Mouse (Mus musculus): Measurements from ENCODE around the gene Ckm.
A peak's percentile ranks its signal among the peaks of the same experiment; 100 is the strongest.

The Ckm gene

DNA sequence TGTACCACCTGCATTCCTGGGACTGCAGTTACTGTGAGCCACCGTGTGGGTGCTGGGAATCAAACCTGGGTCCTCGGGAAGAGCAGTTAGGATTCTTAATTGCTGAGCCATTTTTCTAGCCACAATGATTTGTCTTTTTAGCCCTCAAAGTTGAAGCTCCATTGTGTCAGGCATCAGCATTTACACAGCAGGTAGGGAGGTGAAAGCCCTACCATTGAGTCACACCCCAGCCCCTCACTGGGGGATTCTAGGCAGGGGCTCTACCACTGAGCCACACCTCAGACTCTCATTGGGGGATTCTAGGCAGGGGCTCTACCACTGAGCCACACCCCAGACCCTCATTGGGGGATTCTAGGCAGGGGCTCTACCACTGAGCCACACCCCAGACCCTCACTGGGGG lies 31.7 kb downstream of the Ckm start:
- DNase-seq: no peak

DNA sequence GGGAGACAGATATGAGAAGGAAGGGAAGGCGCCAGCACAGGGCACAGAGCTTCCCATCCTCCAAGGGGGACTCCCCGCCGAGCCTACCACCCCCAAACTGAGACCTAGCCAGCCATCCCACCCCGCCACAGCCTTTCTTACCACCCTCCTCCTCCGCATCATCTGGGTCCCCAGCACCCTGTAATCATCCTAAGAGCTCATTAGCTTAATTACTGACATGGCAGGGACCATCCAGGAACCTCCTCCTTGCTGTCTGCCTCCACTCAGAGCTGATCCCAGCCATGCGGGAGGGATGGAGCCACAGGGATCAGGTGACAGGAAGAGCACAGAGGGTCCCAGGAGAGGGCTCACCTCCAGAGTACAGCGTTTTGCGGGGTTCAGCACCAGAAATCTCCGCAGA lies 32.5 kb downstream of the Ckm start:
- no peak for DNase-seq

DNA sequence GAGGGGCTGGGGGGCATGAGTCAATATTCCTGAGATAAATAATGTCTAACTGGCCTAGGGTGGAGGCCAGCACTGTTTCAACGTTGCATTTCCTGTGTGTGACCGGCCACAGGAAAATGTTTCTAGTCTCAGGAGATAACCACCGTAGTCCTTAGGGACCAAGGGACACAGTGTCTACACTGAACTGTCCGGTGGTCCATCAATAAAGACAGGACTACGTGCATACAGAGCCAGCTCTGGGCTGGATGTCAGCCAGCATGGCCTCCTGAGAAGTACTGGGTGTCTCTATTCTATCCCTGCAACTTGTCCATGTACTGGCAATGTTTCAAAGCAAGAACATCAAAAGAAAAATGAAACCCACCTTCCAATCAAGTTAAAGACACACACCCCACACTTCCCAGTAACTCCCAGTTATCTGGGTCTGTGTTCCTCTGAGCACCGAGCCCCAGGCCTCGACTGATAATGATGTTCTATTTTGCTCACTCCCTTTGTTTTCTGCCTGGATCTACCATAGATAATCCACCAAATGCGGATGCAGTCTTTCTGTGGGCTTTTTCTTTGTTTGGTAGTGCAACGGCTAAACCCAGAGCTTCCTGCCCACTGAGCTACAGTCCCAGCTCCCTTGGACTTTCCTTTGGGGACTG lies 37.0 kb downstream of the Ckm start:
- no peak for DNase-seq

DNA sequence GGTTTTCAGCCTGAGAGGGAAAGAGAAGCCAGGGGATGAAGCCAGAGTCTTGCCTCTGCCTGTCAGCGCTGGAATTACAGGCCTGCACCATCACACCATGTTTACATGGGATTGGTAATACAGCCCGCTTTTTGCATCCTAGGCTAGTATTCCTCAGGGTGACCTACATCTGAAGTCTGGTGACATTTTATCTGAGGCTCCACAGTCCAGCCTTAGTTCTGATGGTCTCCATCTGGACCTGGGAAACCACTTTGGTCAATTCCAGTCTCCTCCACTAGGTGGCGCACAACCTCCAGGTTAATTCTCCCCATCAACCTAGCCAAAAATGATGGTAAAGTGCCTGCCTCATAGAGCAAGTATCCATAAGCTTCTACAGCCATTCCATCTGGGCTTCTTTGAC lies 38.8 kb downstream of the Ckm start:
- peak; percentile 93 to 96 for DNase-seq

DNA sequence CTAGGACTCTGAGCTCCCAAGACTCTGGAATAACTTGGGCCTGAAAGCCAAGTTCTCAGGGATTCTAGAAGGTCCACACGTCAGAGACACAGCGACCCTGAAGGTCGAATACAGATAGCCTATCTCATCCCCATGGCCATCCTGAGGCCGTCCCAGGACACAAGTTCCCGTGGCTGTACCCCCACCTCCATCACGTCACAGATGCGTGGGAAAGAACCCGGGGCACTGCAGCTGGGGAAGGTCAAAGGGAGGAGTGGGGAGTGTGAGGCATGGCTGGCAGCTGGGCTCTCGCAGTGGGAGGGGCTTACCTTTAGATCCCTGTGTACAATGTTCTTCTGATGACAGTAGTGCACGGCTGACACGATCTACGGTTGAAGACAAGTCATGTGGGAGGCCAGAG lies 40.2 kb downstream of the Ckm start:
- no peak for DNase-seq

DNA sequence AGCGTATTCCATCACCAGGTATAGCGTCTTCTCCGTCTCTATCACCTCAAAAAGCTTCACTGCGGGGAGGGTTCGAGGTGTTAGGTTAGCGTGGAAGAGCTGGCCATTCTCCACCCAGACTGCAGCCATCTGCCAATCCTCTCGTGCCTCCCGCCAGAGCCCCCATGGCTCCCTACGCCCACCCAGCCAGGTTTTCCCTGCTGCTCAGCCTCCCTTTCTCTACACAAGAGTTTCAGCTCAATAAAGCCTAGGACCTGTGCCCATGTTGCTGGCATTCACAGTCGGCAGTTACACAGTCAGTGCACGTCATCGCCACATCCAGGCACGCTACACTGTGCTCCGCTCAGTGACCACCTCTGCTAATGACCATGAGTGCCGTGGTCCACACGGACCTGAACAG lies 43.1 kb downstream of the Ckm start:
- DNase-seq: peak; percentile 75 to 83

DNA sequence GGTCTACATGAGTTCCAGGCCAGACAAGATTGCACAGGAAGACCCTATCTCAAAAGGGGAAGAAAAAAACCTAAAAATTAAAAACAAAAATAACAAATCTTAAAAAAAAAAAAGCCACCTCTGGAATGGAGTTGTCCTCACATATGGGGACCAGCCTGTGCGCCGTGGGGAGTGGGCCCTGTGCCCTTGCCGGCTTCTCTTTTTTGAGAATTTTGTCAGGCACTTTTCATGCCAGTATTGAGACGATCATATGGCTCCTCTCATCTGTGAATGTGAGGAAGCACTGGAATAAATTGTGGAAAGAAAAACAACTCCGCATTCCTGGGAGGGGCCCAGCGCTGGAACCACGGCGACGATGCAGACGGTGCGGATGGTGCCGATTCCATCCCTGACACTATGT lies 44.6 kb downstream of the Ckm start:
- peak in 1 of 2 experiments; percentile 43 for DNase-seq

DNA sequence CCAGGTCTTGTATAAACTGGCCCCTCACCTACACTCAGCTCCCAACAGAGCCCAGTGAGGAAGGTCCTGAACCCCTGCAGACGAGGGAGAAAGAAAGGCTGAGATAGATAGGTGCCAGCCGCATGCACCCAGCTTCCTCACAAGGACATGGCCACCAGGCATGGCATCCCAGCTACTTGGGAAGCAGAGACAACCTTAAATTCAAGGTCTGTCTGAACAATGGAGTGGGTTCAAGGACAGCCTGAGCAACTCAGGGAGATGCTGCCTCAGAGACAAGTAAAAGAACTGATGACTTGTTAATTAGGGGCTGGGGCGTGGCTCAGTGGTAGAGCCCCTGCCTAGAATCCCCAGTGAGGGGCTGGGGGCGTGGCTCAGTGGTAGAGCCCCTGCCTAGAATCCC lies 50.6 kb downstream of the Ckm start:
- no peak for DNase-seq

DNA sequence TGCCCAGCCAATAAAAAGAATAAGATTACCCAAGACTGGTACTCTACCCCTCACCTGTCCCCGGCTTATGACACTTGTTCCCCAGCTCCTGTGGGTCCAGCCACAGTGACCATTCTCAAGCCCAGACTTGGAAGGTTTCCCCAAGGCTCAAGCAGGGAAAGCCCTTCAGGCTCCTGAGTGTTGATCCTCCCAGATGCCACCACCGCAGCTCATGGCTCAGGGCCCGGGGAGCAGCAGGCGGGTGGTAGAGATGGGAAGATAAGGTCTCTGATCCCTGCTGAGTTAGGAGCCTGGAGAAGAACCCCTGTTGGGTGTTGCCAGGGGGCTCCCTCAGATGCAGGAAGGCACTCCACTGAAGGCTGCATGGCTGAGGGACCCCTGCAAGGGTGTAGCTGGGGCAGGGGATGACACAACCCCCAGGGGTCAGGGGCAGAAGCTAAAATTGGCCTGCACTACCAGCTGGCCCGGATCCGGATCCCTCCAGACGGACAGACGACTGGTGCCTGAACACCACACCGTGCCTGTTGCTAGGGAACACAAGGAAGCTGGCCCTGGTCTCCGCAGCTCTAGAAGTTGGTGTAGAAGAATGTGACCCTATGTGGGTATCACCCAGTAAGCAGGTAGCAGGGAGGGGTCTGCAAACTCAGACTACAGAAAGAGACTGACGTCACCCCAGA lies 51.4 kb downstream of the Ckm start:
- DNase-seq: peak; percentile 34 to 45

DNA sequence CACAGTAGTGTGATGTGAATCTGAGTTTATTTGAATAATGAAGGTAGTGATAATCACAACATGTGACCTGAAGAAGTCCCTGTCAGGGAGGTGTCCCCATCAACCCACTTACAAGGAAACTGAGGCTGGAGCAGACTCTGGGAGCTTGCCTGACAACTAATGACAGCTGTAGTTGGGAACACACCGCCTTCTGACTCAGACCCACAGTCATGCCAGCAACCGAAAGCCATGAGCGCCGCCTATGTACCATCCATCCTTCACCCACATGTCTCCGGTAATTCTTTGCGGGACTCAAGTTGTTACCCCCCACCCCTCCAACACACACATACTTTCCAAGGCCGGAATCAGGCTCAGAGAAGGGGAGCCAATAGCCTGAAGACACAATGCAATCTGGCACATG lies 52.1 kb downstream of the Ckm start:
- no peak for DNase-seq

DNA sequence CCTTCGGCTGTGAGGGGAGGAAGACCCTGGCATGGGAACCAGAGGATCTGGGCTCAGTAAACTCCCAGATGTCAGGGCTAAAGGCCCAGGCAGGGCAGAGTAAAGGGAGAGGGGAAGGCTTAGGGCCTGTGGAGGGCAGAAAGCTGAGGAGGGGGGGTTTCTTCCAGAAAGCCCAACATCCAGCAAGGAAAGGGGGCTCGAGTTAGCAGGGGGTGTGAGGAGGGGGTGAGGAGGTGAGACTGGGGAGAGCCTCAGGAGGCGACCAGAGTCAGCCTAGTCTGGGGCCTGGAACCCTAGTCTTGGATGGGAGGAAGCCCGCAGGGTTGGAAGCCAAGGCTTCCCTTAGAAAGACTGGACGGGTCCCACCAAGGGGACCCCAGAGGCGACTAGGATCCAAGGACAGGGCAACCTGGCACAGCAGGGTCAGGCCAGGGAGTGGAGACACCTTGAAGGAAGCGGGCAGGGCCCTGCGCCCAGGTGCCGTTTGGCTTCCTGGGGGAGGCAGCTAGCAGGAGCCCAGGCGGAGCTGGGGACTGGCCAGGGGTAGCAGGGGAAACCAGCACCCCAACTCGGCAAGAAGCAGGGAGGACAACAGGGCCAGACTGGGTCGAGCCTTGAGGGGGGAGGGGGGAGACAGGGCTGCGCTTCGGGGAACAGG lies 53.0 kb downstream of the Ckm start:
- peak in 1 of 2 experiments; percentile 45 for DNase-seq

DNA sequence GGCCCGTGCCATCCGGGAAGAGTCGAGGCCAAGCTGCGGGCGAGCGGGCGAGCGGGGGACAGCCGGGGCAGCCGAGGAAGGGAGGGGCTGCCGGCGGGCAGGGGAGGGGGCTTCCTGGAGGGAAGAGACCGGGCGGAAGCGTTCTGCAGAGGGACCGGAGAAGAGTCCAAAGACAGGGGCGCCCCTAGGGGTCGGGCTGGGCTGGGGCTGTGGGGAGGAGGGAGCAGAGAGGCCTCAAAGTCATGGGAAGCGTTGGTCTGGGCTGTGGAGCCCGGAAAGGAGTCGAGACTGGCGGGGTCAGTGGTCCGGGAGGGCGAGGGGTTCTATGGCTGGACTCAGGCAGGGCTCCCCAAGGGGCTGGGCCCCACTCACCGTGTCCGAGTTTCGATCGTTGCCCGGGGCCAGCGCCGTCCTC lies 53.5 kb downstream of the Ckm start:
- DNase-seq: peak in 1 of 2 experiments; percentile 67

DNA sequence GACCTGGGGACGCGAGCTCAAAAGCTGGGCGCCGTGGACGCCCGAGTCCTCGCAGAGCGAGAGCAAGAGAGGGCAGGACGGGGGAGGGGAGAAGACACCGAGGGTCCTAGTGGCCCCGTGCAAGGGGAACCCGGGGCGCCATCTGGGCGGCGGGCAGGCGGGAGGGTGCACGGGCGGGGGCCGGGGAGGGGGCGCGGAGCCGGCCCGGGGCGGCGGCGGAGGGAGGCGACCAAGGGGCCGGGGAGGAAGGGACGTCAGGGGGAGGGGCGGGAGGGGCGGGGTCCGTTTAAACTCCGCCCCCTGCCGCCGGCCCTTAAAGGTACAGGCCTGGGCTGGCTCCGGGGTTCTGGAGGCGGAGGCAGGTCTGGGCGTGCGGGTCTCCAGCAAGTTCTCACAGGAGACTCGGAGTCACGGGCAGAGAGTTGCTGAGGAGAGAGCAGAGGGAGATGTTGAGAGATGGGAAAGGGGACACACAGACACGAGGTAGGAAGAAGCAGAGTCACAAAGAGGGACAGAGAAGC lies 54.1 kb downstream of the Ckm start, which contains the start of gene Mark4:
Mark4 (minus strand) TSS at position 231 of the 521 bp plus-strand sequence.
- DNase-seq: peak; percentile 80 to 87

DNA sequence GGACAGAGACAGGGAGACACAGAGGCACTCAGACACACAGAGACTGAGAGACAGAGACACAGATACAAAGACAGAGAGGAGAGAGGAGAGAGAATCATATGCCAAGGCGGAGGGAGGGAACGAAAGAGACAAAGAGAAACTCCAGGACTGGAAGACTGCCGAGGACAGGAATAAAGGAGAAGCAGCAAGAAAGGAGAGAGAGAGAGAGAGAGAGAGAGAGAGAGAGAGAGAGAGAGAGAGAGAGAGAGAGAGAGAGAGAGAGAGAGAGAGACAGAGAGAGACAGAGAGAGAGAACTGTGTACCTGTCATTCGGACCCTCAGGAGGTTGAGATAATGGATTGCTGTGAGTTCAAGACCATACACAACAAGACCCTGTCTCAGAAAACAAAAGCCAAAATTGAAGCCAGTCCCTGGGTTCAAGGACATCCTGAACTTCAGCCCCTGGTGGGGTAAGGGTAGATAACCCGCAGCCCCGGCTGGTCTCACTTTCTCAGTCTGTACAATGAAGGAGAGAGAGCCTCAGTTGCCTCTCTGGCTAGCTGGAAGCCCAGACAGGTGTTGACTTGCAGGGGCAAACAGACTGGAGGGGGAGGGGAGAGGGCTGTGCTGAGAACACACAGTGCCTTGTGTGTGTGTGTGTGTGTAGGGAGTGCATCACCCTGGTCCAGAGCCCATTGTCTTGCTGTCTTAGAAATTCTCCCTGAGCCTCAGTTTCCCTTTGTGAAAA lies 54.7 kb downstream of the Ckm start:
- no peak for DNase-seq

DNA sequence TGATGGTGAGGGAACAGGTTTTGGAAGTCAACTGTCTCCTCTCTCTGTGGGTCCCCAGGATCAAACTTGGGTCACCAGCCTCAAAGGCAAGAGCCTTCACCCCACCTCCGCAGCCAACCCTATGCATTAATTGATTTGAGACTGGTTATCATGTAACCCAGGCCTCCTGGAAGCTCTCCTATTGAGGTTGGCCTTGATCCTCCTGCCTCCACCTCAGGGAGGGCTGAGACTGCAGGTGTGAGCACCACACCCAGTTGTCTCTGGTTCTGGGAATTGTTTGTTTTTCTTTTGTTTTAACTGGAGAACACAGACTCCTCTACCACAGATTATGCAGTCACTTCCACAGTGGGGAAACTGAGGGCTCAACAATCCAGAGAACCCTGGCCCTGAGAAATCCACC lies 55.9 kb downstream of the Ckm start:
- no peak for DNase-seq

DNA sequence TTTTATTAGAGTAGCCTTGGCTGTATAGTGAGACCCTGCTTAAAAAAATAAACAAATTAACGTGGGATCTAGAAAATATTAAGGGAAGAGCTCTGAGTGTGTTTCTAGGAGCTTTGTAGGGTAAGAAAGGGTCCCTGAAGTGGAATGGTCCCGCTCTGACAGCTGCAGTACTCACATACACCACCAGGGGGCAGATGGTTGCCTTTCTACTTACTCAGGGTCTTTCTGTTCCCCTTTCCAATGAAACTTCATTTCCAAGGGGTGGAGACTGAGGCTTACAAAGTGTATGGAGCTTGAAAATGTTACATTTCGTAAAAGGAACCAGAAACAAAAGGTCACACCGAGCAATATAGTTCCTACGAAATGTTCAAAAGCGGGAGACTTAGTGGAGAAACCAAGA lies 56.9 kb downstream of the Ckm start:
- DNase-seq: peak; percentile 74 to 83

DNA sequence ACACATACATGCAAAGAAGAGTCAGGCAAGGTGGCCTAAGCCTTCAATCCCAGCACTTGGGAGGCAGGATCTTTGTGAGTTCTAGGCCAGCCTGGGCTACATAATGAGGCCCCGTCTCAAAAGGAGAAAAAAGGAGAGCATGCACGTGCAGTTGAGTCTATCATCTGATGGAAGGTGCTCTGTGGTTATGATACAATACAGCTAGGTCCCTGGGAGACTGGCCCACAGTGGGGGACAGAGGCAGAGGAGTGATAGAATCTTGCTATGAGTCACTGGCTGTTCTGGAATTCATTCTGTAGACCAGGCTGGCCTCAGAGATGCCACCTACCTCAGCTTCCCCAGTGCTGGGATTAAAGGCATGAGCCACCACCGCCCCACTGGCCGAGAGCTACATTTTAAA lies 57.9 kb downstream of the Ckm start:
- DNase-seq: no peak

DNA sequence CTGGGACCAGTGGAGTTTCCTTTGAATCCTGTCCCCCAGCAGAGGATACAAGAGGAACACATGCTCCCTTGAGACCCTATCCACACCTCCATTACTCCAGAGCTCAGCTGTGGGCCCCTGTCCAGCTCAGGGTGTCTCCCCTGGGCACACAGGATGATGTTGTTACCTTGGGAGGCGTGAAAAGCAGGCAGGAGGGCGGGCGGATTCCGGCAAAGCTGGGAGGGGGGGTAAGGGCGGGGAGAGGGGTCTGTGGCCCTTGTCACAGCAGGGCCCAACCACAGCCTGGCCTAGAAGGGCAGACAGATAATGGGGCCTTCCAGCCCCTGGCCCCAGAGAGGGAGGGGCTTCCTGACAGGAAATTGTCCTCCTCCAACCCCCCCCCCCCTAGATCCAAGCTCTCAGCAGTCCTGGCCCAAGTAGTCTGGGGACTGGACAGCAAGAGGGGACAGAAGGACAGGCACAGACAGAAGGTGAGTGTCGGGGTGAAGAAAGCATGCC lies 58.4 kb downstream of the Ckm start, which contains the start of gene Exoc3l2:
Exoc3l2 (plus strand) TSS at position 448 of the 498 bp plus-strand sequence.
- DNase-seq: no peak

DNA sequence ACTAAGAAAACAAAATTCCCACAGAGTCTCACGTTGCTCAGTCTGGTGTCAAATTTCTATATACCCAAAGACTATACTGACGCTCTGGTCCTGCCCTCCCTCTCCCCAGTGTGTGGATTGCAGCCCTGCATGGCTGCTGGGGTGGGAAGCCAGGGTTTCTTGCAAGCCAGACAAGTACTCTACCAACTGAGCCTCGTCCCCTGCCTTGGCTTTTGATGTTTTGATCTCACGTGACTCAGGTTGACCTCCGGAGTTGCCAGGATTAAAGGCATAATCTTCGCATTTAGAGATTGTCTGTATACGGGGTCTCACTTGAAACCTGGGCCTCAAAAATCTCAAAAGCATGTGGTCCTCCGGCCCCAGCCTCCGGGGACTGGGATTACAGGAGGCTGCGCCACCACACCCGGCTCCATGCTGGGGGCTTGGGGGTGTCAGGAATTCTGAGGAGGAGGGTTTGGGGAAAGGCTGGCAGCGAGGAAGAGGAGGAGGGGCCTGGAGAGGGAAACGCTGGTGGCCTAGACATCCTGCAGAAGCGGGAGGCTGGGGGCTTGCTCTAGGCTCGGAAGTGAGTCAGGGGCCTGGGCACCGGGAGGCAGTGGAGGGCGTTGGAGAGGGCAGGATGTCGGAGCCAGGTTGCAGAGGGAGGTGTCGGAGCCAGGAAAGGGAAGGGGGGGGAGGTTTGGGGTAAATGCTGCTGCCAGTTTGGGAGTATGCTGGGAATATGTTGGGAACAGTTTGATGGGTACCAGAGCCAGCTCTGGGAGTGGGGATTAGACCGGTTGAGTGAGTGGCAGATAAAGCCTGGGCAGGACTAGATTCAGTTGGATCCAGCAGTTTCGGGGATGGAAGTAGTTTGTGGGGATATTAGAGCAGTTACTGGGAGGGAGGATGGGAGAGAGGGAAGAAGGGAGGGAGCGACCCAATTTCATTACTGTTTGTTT lies 60.1 kb downstream of the Ckm start:
- no peak for DNase-seq

DNA sequence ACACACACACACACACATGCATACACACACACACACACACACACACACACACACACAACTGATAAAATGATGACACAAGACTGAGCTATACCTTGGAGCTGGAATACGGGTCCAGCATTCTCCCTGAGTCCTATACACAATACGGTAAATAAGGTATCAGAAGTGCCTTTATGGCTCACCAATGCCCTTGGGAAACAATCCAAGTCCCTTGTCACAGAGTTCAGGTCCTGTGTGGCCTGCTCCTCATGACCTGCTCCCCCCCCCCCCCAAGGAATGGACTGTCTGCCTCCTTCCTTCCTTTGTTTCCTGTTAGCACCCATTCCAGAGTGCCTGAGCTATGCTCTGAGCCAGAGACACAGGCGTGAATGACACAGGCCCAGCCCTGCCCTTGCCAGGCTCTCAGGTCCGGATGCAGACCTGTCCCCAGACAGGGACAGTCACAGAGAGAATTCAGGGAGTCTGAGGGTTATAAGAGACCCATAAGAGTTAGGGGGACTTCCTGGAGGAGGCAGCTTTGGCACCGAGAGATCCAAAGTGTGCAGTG lies 62.1 kb downstream of the Ckm start:
- no peak for DNase-seq

DNA sequence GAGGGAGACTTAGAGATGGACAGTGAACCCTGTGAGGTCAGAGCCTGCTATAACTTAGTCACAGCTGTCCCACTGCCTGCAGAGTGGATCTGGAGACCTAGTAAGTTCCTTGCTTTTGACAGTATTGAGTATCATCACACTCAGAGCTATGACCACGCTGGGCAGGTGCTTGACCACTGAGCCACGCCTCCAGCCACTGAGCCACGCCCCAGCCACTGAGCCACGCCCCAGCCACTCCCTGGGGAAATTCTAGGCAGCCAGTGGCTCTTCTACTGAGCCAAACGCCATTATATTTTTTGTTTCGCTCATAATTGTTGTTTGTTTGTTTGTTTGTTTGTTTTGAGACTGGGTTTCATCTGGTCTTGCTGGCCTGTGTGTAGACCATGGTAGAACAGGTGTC lies 63.1 kb downstream of the Ckm start:
- DNase-seq: no peak

Measured in cerebellum, postnatal 25 days (tissue).